Mouse (Mus musculus) macrophage (primary cell): ENCODE data around the gene Ppm1h. TPM values are rescaled to one million over a fixed set of nuclear protein-coding genes. Genes with fewer than 3 reads are reported as not detected.

Source experiments
- H3K27ac ChIP-seq: fragments of 350-480 bp; formaldehyde crosslinking; 2 replicates; pipeline ENCODE4 v1.9.0; 2021
- H3K36me3 ChIP-seq: fragments of 350-480 bp; formaldehyde crosslinking; 2 replicates; pipeline ENCODE4 v1.9.0; 2021; ENCODE audit errors: inconsistent target
- H3K4me3 ChIP-seq: fragments of 350-480 bp; formaldehyde crosslinking; 2 replicates; pipeline ENCODE4 v1.9.0; 2021; ENCODE audit errors: inconsistent target
- H3K79me2 ChIP-seq: fragments of 350-480 bp; formaldehyde crosslinking; 2 replicates; pipeline ENCODE4 v1.9.0; 2021; ENCODE audit errors: inconsistent target
- WGBS: methylation state at CpG from one replicate; pipeline ENCODE4 v1.1.7; 2026; ENCODE audit warnings: inconsistent platforms; ENCODE audit not compliant: missing documents; 5-methylcytosine and 5-hydroxymethylcytosine counted together
- polyA plus RNA-seq: library from polyadenylated mRNA; stranded (reverse); fragments of 250-400 nt; gene quantifications from 3 replicates; pipeline ENCODE4 v1.2.4, GENCODE M21; 2018; ENCODE audit warnings: inconsistent platforms

Gene Ppm1h
- polyA plus RNA-seq, 1 experiment from 2014 or later, result 53.1 TPM

DNA sequence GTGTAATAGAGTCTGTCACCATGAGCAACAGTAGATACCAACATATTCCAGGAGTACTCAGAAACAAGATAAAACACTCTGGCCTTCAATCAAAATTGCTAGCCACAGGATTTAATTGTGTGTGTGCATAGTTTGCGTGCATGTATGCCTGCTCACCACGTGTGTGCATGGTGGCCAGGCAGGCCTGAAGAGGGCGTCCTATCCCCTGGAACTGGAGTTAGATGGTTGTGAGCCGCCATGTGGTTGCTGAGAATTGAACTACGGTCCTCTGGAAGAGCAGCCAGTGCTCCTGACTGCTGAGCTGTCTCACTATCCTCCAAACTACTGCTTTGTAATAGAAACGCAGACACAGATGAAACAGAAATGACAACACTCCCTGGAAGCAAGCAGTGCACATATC, 312.0 kb downstream of the Ppm1h start:
- peaks cover 20% of the 10 kb centered on the region for H3K36me3 ChIP-seq
- no peaks in the 10 kb centered on the region for H3K79me2 ChIP-seq
- no peak overlapping the region for H3K4me3 ChIP-seq
- 89% methylated on average over 6 of the region's 6 CpGs for WGBS
- H3K27ac ChIP-seq, result peak overlapping the region; percentile 38

DNA sequence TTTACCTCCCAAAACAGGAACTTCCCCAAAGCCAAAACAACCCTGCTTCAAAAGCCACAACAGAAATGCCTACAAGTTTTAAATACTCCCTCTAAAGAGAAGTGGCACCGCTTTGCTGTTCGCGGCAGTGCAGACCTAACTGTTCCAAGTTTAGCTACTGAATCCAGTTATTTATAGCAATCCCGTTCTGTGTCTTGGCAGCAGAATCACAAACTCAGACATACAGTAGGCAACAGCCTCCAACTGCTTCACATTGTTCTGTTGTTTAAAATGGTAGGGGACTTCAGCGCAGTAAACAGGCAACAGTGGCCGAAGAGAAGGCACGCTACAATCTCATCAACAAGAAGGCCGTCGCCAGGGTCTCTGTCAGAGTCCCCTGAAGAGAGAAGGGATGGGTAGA, 312.5 kb downstream of the Ppm1h start:
- H3K79me2 ChIP-seq, result no peaks in the 10 kb centered on the region

DNA sequence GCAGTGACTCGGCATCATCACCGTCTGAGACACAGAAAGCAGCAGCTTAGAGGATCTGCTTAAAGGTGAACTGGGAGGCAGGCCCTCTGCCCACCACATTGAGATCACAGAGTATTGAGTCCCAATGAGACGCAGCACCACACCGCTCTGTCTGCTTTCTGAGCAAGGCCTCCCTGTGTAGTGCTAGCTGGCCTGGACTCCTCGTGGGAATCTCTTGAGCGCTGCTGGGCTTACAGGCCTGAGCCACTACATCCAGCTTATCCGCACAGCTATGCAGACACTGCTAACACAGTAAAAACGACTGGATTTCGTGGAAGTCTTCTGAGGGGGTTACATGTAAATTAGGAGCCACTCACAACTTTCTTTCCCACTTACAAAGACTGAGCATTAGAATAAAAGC, 313.1 kb downstream of the Ppm1h start:
- H3K27ac ChIP-seq, result peak overlapping the region; percentile 38
- no peak overlapping the region for H3K4me3 ChIP-seq
- 82% methylated on average over 9 of the region's 9 CpGs for WGBS
- no peaks in the 10 kb centered on the region for H3K79me2 ChIP-seq
- H3K36me3 ChIP-seq, result peaks cover 30% of the 10 kb centered on the region

More for the DNA sequence above, 312.5 kb downstream of the Ppm1h start:
- WGBS, result 57% methylated on average over 9 of the region's 9 CpGs
- Histone ChIP-seq H3K27ac (peak overlapping the region; percentile 38), H3K4me3 (no peak overlapping the region), H3K36me3 (peaks cover 25% of the 10 kb centered on the region)

DNA sequence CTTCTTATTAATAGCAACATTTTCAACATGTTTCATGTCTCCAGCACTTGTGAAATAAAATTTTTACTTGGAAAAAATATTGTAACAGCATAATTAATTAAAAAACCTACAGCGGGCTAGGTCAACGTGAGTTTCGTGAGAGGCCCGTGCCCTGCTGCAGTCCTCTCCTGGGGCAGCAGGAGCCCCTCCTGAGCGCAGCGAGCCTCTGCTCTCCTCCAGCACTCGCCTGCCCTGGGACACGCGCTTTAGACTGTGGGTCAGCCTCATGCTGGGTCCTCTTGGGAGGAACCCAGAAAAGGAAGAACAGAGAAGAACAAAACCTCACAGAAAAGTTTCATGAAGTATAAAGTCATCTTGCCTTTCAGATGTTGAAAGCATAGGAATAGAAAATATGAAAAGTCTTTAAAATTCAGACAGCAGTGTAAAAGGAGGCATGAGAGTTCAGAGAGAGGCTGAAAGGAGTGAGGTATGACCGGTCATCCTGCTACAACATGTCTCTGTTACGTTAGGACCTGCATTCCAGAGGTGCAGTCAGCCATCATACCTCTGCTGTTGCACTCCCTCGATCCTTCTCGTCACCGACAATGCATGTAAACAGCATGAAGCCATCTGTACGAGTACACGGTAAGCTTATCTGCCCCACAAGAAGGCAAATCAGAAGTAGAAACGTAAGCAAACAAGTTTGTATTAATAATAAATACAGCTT, 316.0 kb downstream of the Ppm1h start:
- H3K36me3 ChIP-seq, result peaks cover 57% of the 10 kb centered on the region
- H3K27ac ChIP-seq, result no peak overlapping the region
- 95% methylated on average over 17 of the region's 17 CpGs for WGBS
- H3K79me2 ChIP-seq, result no peaks in the 10 kb centered on the region
- no peak overlapping the region for H3K4me3 ChIP-seq

Other genes with a start within 250 kb of the Ppm1h start
- gene Avpr1a, start 230.3 kb upstream of the Ppm1h start, polyA plus RNA-seq, result not detected in 3 replicates